Mouse (Mus musculus) testis, adult 2 months (tissue): ENCODE data around the gene Cfap43.

Source experiments
- CTCF ChIP-seq: fragments of 200-500 bp; IDR thresholded peaks from 2 replicates; pipeline ENCODE4 v1.5.1; 2012; ENCODE audit warnings: low read depth, mild to moderate bottlenecking, inconsistent platforms, low read length, moderate library complexity; ENCODE audit not compliant: control insufficient read depth, insufficient read depth, insufficient replicate concordance
- POLR2A ChIP-seq: fragments of 200-500 bp; IDR thresholded peaks from 2 replicates; pipeline ENCODE4 v1.6.1; 2012; ENCODE audit warnings: low read depth, mild to moderate bottlenecking, inconsistent platforms, low read length, moderate library complexity; ENCODE audit not compliant: control insufficient read depth

DNA sequence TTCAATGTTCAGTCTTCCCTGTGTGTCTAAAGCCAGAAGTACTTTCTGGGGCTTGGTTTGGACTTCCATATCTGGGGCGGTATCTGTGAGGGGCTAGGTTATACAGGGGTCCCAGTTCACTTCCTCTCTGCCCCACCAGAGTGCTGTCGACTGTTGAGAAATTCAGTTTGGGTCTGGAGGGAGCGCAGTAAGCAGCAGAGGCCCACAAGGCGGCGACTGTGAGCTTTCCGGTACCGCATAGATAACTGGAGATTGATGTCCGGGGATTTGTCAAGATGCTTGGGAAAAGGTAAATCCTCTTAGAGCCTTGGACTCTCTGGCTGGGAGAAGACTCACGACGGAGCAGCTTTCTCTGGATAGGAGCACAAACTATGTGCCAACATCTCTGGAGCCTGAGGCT, 47.6 kb downstream of the Cfap43 start:
- no peak for TF ChIP-seq CTCF
- no peak for TF ChIP-seq POLR2A
